Mouse (Mus musculus) CD8-positive naive resting alpha-beta T cell, adult 2 months (primary cell): Measurements from ENCODE around the gene Mapk14.
"Not testable (repeated sequence)": the region's sequence is repeated elsewhere in the genome, so short reads cannot be mapped to it uniquely, and the experiment has no call there.

Source experiments
- DNase-seq, 2 experiments: peaks; one replicate each; pipeline ENCODE4 v3.0.0; 2022; ENCODE audit warnings: low read depth in 2 of 2, low spot score in 2 of 2

The Mapk14 gene

GRCm38 (mm10) chr17:28735317-28736105 is 44.4 kb downstream of the Mapk14 start:
- DNase-seq: no peak

GRCm38 (mm10) chr17:28736486-28736885 is 45.4 kb downstream of the Mapk14 start:
- no peak for DNase-seq

GRCm38 (mm10) chr17:28737973-28738372 is 46.8 kb downstream of the Mapk14 start:
- DNase-seq: no peak

- no peak for DNase-seq
Observed at GRCm38 (mm10) chr17:28739244-28739643, 48.1 kb downstream of the Mapk14 start.

- no peak for DNase-seq
Observed at GRCm38 (mm10) chr17:28743145-28743866, 52.2 kb downstream of the Mapk14 start.

- no peak for DNase-seq
Observed at GRCm38 (mm10) chr17:28743916-28744315, 52.8 kb downstream of the Mapk14 start.

- no peak for DNase-seq
Observed at GRCm38 (mm10) chr17:28745773-28746172, 54.6 kb downstream of the Mapk14 start.

- DNase-seq: no peak
Observed at GRCm38 (mm10) chr17:28748001-28748400, 56.9 kb downstream of the Mapk14 start.

- no peak for DNase-seq
Observed at GRCm38 (mm10) chr17:28750580-28750979, 59.5 kb downstream of the Mapk14 start.

- DNase-seq: no peak
Observed at GRCm38 (mm10) chr17:28756447-28756846, 65.3 kb downstream of the Mapk14 start.

GRCm38 (mm10) chr17:28757470-28757869 is 66.3 kb downstream of the Mapk14 start:
- no peak for DNase-seq

GRCm38 (mm10) chr17:28760736-28761312 is 69.7 kb downstream of the Mapk14 start:
- no peak for DNase-seq

GRCm38 (mm10) chr17:28761871-28762270 is 70.7 kb downstream of the Mapk14 start:
- DNase-seq: peak; percentile 64 to 75

GRCm38 (mm10) chr17:28766203-28766602 is 75.1 kb downstream of the Mapk14 start:
- no peak for DNase-seq

- DNase-seq: no peak
Observed at GRCm38 (mm10) chr17:28766781-28767515, 75.8 kb downstream of the Mapk14 start.

- DNase-seq: no peak
Observed at GRCm38 (mm10) chr17:28769121-28769874, 78.2 kb downstream of the Mapk14 start, which contains the start of gene Mapk13. Mapk13 (plus strand) TSS chr17:28769297.

- DNase-seq: no peak
Observed at GRCm38 (mm10) chr17:28769875-28770421, 78.8 kb downstream of the Mapk14 start.

- no peak for DNase-seq
Observed at GRCm38 (mm10) chr17:28771289-28771688, 80.2 kb downstream of the Mapk14 start.

- not testable (repeated sequence) for DNase-seq
Observed at GRCm38 (mm10) chr17:28774303-28774702, 83.2 kb downstream of the Mapk14 start.

GRCm38 (mm10) chr17:28775161-28775560 is 84.0 kb downstream of the Mapk14 start:
- DNase-seq: no peak
